Mouse (Mus musculus): ENCODE results near the gene Trit1. TPM values are rescaled to one million over a fixed set of nuclear protein-coding genes. Genes with fewer than 3 reads are reported as not detected.

The Trit1 gene
- polyA plus RNA-seq, 1 experiment from 2014 or later, result 8.9 TPM

GRCm38 (mm10) chr4:123026161-123026560 is 9.8 kb downstream of the Trit1 start:
- Histone ChIP-seq H3K4me2 (no peak overlapping the region), H3K36me3 (peaks cover 67% of the 10 kb centered on the region), H3K4me1 (peaks cover 12% of the 10 kb centered on the region), H3K27me3 (replicated peaks) (no peaks in the 10 kb centered on the region), H3K9ac (no peak overlapping the region), H3K27ac (no peak overlapping the region), H3K9me3 (replicated peaks) (no peaks in the 10 kb centered on the region), H3K4me3 (no peak overlapping the region)
- peak; percentile 50; the same call in 1 of the 2 replicates for ATAC-seq
- WGBS (ENCODE audit: insufficient replicate concordance), result 68% methylated on average over 13 of the region's 13 CpGs

- 64% methylated on average over 4 of the region's 4 CpGs for WGBS (ENCODE audit: insufficient replicate concordance)
- H3K9me3 ChIP-seq (replicated peaks), result no peaks in the 10 kb centered on the region
Measured at GRCm38 (mm10) chr4:123026597-123026996, 10.2 kb downstream of the Trit1 start.

GRCm38 (mm10) chr4:123034841-123035240 is 18.4 kb downstream of the Trit1 start:
- Histone ChIP-seq H3K9ac (no peak overlapping the region), H3K9me3 (replicated peaks) (no peaks in the 10 kb centered on the region), H3K4me2 (no peak overlapping the region), H3K36me3 (peaks cover 54% of the 10 kb centered on the region), H3K4me1 (no peaks in the 10 kb centered on the region), H3K27me3 (replicated peaks) (no peaks in the 10 kb centered on the region), H3K4me3 (no peak overlapping the region), H3K27ac (no peak overlapping the region)
- WGBS (ENCODE audit: insufficient replicate concordance), result 75% methylated on average over 2 of the region's 2 CpGs
- no peak for ATAC-seq

More at GRCm38 (mm10) chr4:123026597-123026996, 10.2 kb downstream of the Trit1 start:
- H3K27ac ChIP-seq, result no peak overlapping the region
- H3K27me3 ChIP-seq (replicated peaks), result no peaks in the 10 kb centered on the region
- H3K36me3 ChIP-seq, result peaks cover 67% of the 10 kb centered on the region
- no peak overlapping the region for H3K4me3 ChIP-seq
- H3K4me1 ChIP-seq, result peaks cover 12% of the 10 kb centered on the region
- no peak overlapping the region for H3K9ac ChIP-seq
- ATAC-seq, result no peak
- H3K4me2 ChIP-seq, result no peak overlapping the region

- no peak overlapping the region for H3K27ac ChIP-seq
- H3K4me3 ChIP-seq, result no peak overlapping the region
- no peak overlapping the region for H3K9ac ChIP-seq
- H3K27me3 ChIP-seq (replicated peaks), result no peaks in the 10 kb centered on the region
- no peaks in the 10 kb centered on the region for H3K9me3 ChIP-seq (replicated peaks)
- no peaks in the 10 kb centered on the region for H3K4me1 ChIP-seq
- H3K36me3 ChIP-seq, result peaks cover 57% of the 10 kb centered on the region
- 85% methylated on average over 2 of the region's 2 CpGs for WGBS (ENCODE audit: insufficient replicate concordance)
- ATAC-seq, result no peak
- no peak overlapping the region for H3K4me2 ChIP-seq
Measured at GRCm38 (mm10) chr4:123035636-123036035, 19.2 kb downstream of the Trit1 start.

GRCm38 (mm10) chr4:123036710-123037109 is 20.3 kb downstream of the Trit1 start:
- no peaks in the 10 kb centered on the region for H3K9me3 ChIP-seq (replicated peaks)
- H3K27ac ChIP-seq, result no peak overlapping the region
- ATAC-seq, result no peak
- peaks cover 52% of the 10 kb centered on the region for H3K36me3 ChIP-seq
- no peak overlapping the region for H3K9ac ChIP-seq
- 77% methylated on average over 3 of the region's 3 CpGs for WGBS (ENCODE audit: insufficient replicate concordance)
- H3K4me3 ChIP-seq, result no peak overlapping the region
- H3K4me1 ChIP-seq, result no peaks in the 10 kb centered on the region
- H3K27me3 ChIP-seq (replicated peaks), result no peaks in the 10 kb centered on the region
- no peak overlapping the region for H3K4me2 ChIP-seq

- Histone ChIP-seq H3K4me2 (no peak overlapping the region), H3K4me3 (no peak overlapping the region), H3K36me3 (peaks cover 64% of the 10 kb centered on the region), H3K9me3 (replicated peaks) (no peaks in the 10 kb centered on the region), H3K27ac (no peak overlapping the region), H3K9ac (no peak overlapping the region), H3K4me1 (no peaks in the 10 kb centered on the region), H3K27me3 (replicated peaks) (no peaks in the 10 kb centered on the region)
- no peak for ATAC-seq
- whole genome bisulfite sequencing (ENCODE audit: insufficient replicate concordance), result 81% methylated on average over 6 of the region's 6 CpGs
Measured at GRCm38 (mm10) chr4:123041131-123041530, 24.7 kb downstream of the Trit1 start.

- no peak overlapping the region for H3K27ac ChIP-seq
- WGBS (ENCODE audit: insufficient replicate concordance), result 89% methylated on average over 1 of the region's 1 CpGs
- H3K36me3 ChIP-seq, result peaks cover 88% of the 10 kb centered on the region
- no peak overlapping the region for H3K4me2 ChIP-seq
- no peaks in the 10 kb centered on the region for H3K4me1 ChIP-seq
- H3K9me3 ChIP-seq (replicated peaks), result no peaks in the 10 kb centered on the region
- H3K27me3 ChIP-seq (replicated peaks), result no peaks in the 10 kb centered on the region
- H3K9ac ChIP-seq, result no peak overlapping the region
- no peak for ATAC-seq
- H3K4me3 ChIP-seq, result no peak overlapping the region
Measured at GRCm38 (mm10) chr4:123043858-123044257, 27.5 kb downstream of the Trit1 start.

- no peak overlapping the region for H3K27ac ChIP-seq
- ATAC-seq, result no peak
- no peaks in the 10 kb centered on the region for H3K9me3 ChIP-seq (replicated peaks)
- no peaks in the 10 kb centered on the region for H3K27me3 ChIP-seq (replicated peaks)
- H3K36me3 ChIP-seq, result peaks cover 88% of the 10 kb centered on the region
- H3K4me1 ChIP-seq, result no peaks in the 10 kb centered on the region
- H3K4me3 ChIP-seq, result no peak overlapping the region
- H3K4me2 ChIP-seq, result no peak overlapping the region
- WGBS (ENCODE audit: insufficient replicate concordance), result 86% methylated on average over 4 of the region's 4 CpGs
- no peak overlapping the region for H3K9ac ChIP-seq
Measured at GRCm38 (mm10) chr4:123044842-123045241, 28.4 kb downstream of the Trit1 start.

- WGBS (ENCODE audit: insufficient replicate concordance), result 73% methylated on average over 3 of the region's 3 CpGs
- Histone ChIP-seq H3K9me3 (replicated peaks) (no peaks in the 10 kb centered on the region), H3K4me2 (no peak overlapping the region), H3K4me3 (no peak overlapping the region), H3K4me1 (peaks cover 5% of the 10 kb centered on the region; the same call in 1 of the 2 replicates), H3K9ac (no peak overlapping the region), H3K27me3 (replicated peaks) (no peaks in the 10 kb centered on the region), H3K27ac (no peak overlapping the region), H3K36me3 (peaks cover 89% of the 10 kb centered on the region)
- no peak for ATAC-seq
Measured at GRCm38 (mm10) chr4:123046300-123046699, 29.9 kb downstream of the Trit1 start.

- H3K4me1 ChIP-seq, result peaks cover 5% of the 10 kb centered on the region; the same call in 1 of the 2 replicates
- H3K4me3 ChIP-seq, result no peak overlapping the region
- H3K27me3 ChIP-seq (replicated peaks), result no peaks in the 10 kb centered on the region
- 78% methylated on average over 5 of the region's 5 CpGs for WGBS (ENCODE audit: insufficient replicate concordance)
- H3K4me2 ChIP-seq, result no peak overlapping the region
- ATAC-seq, result peak; percentile 65
- no peak overlapping the region for H3K27ac ChIP-seq
- H3K36me3 ChIP-seq, result peaks cover 98% of the 10 kb centered on the region
- H3K9ac ChIP-seq, result no peak overlapping the region
- H3K9me3 ChIP-seq (replicated peaks), result no peaks in the 10 kb centered on the region
Measured at GRCm38 (mm10) chr4:123050681-123051211, 34.3 kb downstream of the Trit1 start.

GRCm38 (mm10) chr4:123053179-123053578 is 36.8 kb downstream of the Trit1 start:
- Histone ChIP-seq H3K36me3 (peaks cover 82% of the 10 kb centered on the region), H3K4me3 (no peak overlapping the region), H3K9me3 (replicated peaks) (no peaks in the 10 kb centered on the region), H3K9ac (no peak overlapping the region), H3K27ac (no peak overlapping the region), H3K4me2 (no peak overlapping the region), H3K4me1 (peaks cover 5% of the 10 kb centered on the region; the same call in 1 of the 2 replicates), H3K27me3 (replicated peaks) (no peaks in the 10 kb centered on the region)
- WGBS (ENCODE audit: insufficient replicate concordance), result 83% methylated on average over 11 of the region's 11 CpGs
- no peak for ATAC-seq

GRCm38 (mm10) chr4:123054172-123054790 is 37.9 kb downstream of the Trit1 start:
- no peak overlapping the region for H3K27ac ChIP-seq
- H3K36me3 ChIP-seq, result peaks cover 71% of the 10 kb centered on the region
- H3K4me1 ChIP-seq, result peaks cover 5% of the 10 kb centered on the region; the same call in 1 of the 2 replicates
- H3K27me3 ChIP-seq (replicated peaks), result no peaks in the 10 kb centered on the region
- no peaks in the 10 kb centered on the region for H3K9me3 ChIP-seq (replicated peaks)
- no peak overlapping the region for H3K4me2 ChIP-seq
- H3K4me3 ChIP-seq, result no peak overlapping the region
- H3K9ac ChIP-seq, result no peak overlapping the region
- ATAC-seq, result no peak
- WGBS (ENCODE audit: insufficient replicate concordance), result 79% methylated on average over 16 of the region's 16 CpGs
